Mouse (Mus musculus): ENCODE results near the gene Cdh4.

GRCm38 (mm10) chr2:179580415-179580814 lies 138.2 kb downstream of the Cdh4 start:
- TF ChIP-seq TAL1 (IDR thresholded peaks at IDR 0.05; ENCODE audit: low read length) (no peak), GATA1 (IDR thresholded peaks at IDR 0.05; ENCODE audit: low read length) (no peak)

All from erythroblast, embryonic 14.5 days (primary cell).